Mouse (Mus musculus) heart, adult 2 months (tissue): Measurements from ENCODE around the gene Ahcyl1.

Source experiments
- CTCF ChIP-seq: fragments of 200-600 bp; IDR thresholded peaks from 2 replicates; pipeline ENCODE4 v1.8.1; 2022; ENCODE audit warnings: antibody characterized with exemption, mild to moderate bottlenecking, moderate library complexity
- EP300 ChIP-seq: fragments of 200-500 bp; IDR thresholded peaks from 2 replicates; pipeline ENCODE4 v1.6.1; 2011; ENCODE audit warnings: low read depth, low read length, control low read depth; ENCODE audit not compliant: insufficient read depth

GRCm38 (mm10) chr3:107690366-107690765, 6.0 kb downstream of the Ahcyl1 start:
- TF ChIP-seq CTCF: no peak
- no peak for TF ChIP-seq EP300
